Comparison of ENCODE assay signal across 22 mouse cellular contexts in the genomic region with DNA sequence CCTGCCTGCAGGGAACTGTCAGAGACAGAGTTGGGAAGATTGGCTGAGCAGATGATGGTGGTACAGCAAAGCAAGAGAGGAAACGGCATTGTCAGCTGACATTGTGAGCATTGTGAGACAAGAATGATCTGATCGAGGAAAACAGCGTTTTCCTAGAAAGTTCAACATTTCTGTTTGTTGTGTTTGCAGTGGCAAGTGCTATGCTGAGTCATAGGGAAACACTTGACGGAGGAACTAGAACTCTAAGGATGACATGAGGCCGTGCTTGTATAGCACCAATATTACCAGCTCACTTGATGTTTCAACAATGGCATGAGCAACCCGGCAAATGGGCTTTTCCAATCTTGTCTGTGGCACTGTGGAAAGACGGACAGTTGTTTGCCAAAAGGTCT.
DNase-seq lines count a peak whose midpoint lies in the region; ATAC-seq lines count a peak whose summit lies in the region.
"Had no signal": no experiment of that assay in that cellular context is flagged by ENCODE, and none has a peak within 500 bp of the region (broad histone marks: within the 10 kb centered on the region; RNA-seq: fewer than 3 reads in every experiment).

No protein-coding gene starts in this region.

- no peak for ATAC-seq in heart, embryonic 13.5 days (ENCODE audit: extremely low read depth, insufficient number of reproducible peaks, low FRiP score, low TSS enrichment)
- no peak for ATAC-seq in limb, embryonic 12.5 days (ENCODE audit: insufficient number of reproducible peaks, insufficient read depth, low FRiP score, low TSS enrichment, low read depth)
- ATAC-seq in limb, embryonic 13.5 days (ENCODE audit: low FRiP score, low read depth): no peak
- ATAC-seq: forebrain, postnatal 0 days; inflammation-experienced regulatory T-cells, adult 6 months; midbrain, embryonic 16.5 days had no signal

- no peaks in the 10 kb centered on the region for H3K36me3 ChIP-seq in heart, embryonic 13.5 days
- no peaks in the 10 kb centered on the region for H3K36me3 ChIP-seq in limb, embryonic 12.5 days
- H3K36me3 ChIP-seq in limb, embryonic 10.5 days: no peaks in the 10 kb centered on the region
- no peaks in the 10 kb centered on the region for H3K36me3 ChIP-seq in limb, embryonic 13.5 days
- H3K36me3 ChIP-seq: embryonic facial prominence, embryonic 10.5 days; forebrain, embryonic 10.5 days; G1E had no signal

- H3K4me3 ChIP-seq in heart, embryonic 13.5 days: no peak overlapping the region
- H3K4me3 ChIP-seq in limb, embryonic 12.5 days (replicated peaks): no peak overlapping the region
- H3K4me3 ChIP-seq in limb, embryonic 10.5 days: no peak overlapping the region
- H3K4me3 ChIP-seq in limb, embryonic 13.5 days: no peak overlapping the region
- H3K4me3 ChIP-seq: embryonic facial prominence, embryonic 10.5 days; forebrain, embryonic 10.5 days; left cerebral cortex, adult 2 months had no signal

- WGBS in heart, embryonic 13.5 days: 72% methylated on average over 7 of the region's 7 CpGs
- WGBS in limb, embryonic 12.5 days: 88% methylated on average over 7 of the region's 7 CpGs
- 91% methylated on average over 7 of the region's 7 CpGs for WGBS in limb, embryonic 10.5 days
- 83% methylated on average over 7 of the region's 7 CpGs for WGBS in limb, embryonic 13.5 days

- peak overlapping the region; percentile 67 for H3K27ac ChIP-seq in heart, embryonic 13.5 days (replicated peaks)
- H3K27ac ChIP-seq in limb, embryonic 12.5 days: 0 out of 2 replicates have a peak overlapping the region, but pooled peaks have one; percentile 53
- H3K27ac ChIP-seq in limb, embryonic 10.5 days: no peak overlapping the region
- H3K27ac ChIP-seq in limb, embryonic 13.5 days: peak overlapping the region; percentile 16; the same call in 1 of the 2 replicates
- H3K27ac ChIP-seq: embryonic facial prominence, embryonic 10.5 days; forebrain, embryonic 10.5 days; hindbrain, embryonic 14.5 days; left cerebral cortex, adult 2 months had no signal

- no peak overlapping the region for H3K4me2 ChIP-seq in heart, embryonic 13.5 days
- no peak overlapping the region for H3K4me2 ChIP-seq in limb, embryonic 12.5 days
- no peak overlapping the region for H3K4me2 ChIP-seq in limb, embryonic 13.5 days (replicated peaks)
- H3K4me2 ChIP-seq: hindbrain, embryonic 14.5 days; liver, embryonic 11.5 days had no signal

- no peak overlapping the region for H3K9ac ChIP-seq in heart, embryonic 13.5 days
- no peak overlapping the region for H3K9ac ChIP-seq in limb, embryonic 12.5 days (replicated peaks)
- H3K9ac ChIP-seq in limb, embryonic 13.5 days: no peak overlapping the region
- H3K9ac ChIP-seq: forebrain, postnatal 0 days; hindbrain, embryonic 14.5 days had no signal

- no peak for DNase-seq in heart, postnatal 36 days
- DNase-seq in limb, embryonic 10.5 days (ENCODE audit: low spot score): no peak
- peak; percentile 7 for DNase-seq in A20 (ENCODE audit: low read depth, low spot score)
- no peak for DNase-seq in Muller cell, postnatal 12 days (ENCODE audit: inconsistent ontology term)
- DNase-seq: adrenal gland, adult 2 months; cerebellum, adult 11-12 months; cerebellum, postnatal 10 days; forebrain, postnatal 0 days; gastrocnemius, postnatal 14 days; heart, postnatal 4 days; thymus, postnatal 14 days had no signal

- H3K4me1 ChIP-seq in heart, embryonic 13.5 days: peaks cover 41% of the 10 kb centered on the region
- peaks cover 22% of the 10 kb centered on the region for H3K4me1 ChIP-seq in limb, embryonic 12.5 days (replicated peaks)
- peaks cover 26% of the 10 kb centered on the region for H3K4me1 ChIP-seq in limb, embryonic 10.5 days
- peaks cover 43% of the 10 kb centered on the region for H3K4me1 ChIP-seq in limb, embryonic 13.5 days

- intact Hi-C loops in heart, postnatal 36 days (cut with DNase I): loop anchor here (2.0 kb wide), 1 partner anchor 27 kb away; no protein-coding TSS in a partner anchor

- no peaks in the 10 kb centered on the region for H3K9me3 ChIP-seq in heart, embryonic 13.5 days
- H3K9me3 ChIP-seq in limb, embryonic 12.5 days: no peaks in the 10 kb centered on the region
- H3K9me3 ChIP-seq in limb, embryonic 10.5 days (replicated peaks): no peaks in the 10 kb centered on the region
- no peaks in the 10 kb centered on the region for H3K9me3 ChIP-seq in limb, embryonic 13.5 days
- H3K9me3 ChIP-seq: embryonic facial prominence, embryonic 10.5 days; forebrain, embryonic 10.5 days had no signal

- no peaks in the 10 kb centered on the region for H3K27me3 ChIP-seq in heart, embryonic 13.5 days (replicated peaks)
- no peaks in the 10 kb centered on the region for H3K27me3 ChIP-seq in limb, embryonic 12.5 days
- no peaks in the 10 kb centered on the region for H3K27me3 ChIP-seq in limb, embryonic 10.5 days (ENCODE audit: low read depth, poor library complexity, severe bottlenecking)
- no peaks in the 10 kb centered on the region for H3K27me3 ChIP-seq in limb, embryonic 13.5 days
